Mouse (Mus musculus): ENCODE measurements around the gene Kif13a.

- TF ChIP-seq TAL1 (IDR thresholded peaks at IDR 0.05; ENCODE audit: low read length) (no peak), GATA1 (IDR thresholded peaks at IDR 0.05; ENCODE audit: low read length) (no peak)
Observed at GRCm38 (mm10) chr13:46839236-46839635, 90.4 kb downstream of the Kif13a start.
